Mouse (Mus musculus): ENCODE measurements at regions not wholly inside any gene's neighbourhood (a gene's known extent, or its start where the extent isn't known, plus 50 kb on each side); places are given as distances from the start of the nearest gene placed in this dataset.

DNA sequence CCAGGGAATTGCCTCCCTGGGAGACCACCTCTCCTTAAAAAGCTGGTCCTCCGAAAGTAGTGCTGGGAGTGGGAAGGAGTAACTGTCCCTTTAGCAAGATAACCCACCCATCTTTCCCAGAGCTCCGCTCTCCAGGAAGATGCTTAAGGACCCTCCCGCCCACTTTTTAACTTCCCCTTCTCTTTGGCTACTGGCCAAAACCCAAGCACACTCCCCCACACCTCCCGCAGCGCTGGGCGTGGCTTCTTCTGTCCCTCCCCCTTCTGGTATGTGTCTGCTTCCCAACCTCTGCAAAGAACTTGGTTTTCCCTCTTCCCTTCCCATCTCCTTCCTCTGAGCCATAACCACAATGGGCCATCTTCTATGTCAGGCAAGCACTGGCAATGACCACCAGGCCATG lies 85.4 kb downstream of the Rpap3 start:
- DNase-seq, result no peak

DNA sequence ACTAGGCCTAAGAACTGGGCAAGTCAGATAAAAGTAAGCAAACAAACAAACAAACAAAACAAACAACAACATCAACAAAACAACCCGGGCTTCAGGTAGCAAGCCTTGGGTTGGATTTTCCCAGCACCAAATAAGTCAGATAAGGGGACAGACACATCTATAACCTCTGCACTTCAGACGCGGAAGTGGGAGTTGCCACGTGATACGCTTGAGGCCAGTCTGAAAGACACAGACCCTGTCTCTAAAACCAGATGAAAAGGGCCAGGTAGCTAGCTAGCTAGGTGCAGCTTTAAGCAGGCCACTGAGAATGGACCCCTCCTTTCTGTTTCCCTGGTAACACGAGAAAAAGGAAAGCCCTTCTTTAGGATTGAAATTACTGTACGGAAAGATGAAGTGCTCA lies 85.9 kb downstream of the Rpap3 start:
- no peak for DNase-seq

DNA sequence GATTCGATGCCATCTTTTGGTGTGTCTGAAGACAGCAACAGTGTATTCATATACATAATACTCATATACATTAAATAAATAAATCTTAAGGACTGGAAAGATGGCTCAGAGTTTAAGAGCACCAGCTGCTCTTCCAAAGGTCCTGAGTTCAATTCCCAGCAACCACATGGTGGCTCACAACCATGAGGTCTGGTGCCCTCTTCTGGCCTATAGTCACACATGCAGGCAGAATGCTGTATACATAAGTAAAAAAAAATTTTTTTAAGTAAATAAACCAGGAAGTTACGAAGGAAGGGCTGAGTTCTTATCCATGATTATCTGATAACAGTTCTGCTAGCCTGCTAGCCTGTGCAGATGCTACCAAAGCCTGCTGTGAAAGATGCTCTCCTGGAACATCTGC lies 93.3 kb downstream of the Rpap3 start:
- DNase-seq, result peak; percentile 20

DNA sequence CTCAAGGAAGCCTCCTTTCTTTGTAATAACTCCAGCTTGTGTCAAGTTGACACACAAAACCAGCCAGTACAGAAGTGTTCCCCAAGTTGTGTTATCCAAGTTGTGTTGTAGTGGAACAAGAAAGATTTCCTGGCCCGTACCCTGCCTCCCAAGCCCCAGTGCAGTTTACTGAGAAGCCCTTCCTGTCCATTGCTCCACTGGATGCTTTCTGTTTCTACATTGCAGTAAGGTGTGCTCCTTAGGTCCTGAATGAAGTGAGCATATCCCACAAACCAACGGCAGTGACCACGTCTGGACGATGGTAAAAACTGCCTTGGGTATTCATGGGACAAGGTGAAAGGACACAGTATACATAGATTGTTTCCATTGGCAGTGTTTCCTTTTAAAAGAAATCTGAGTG lies 94.9 kb downstream of the Rpap3 start:
- no peak for DNase-seq

DNA sequence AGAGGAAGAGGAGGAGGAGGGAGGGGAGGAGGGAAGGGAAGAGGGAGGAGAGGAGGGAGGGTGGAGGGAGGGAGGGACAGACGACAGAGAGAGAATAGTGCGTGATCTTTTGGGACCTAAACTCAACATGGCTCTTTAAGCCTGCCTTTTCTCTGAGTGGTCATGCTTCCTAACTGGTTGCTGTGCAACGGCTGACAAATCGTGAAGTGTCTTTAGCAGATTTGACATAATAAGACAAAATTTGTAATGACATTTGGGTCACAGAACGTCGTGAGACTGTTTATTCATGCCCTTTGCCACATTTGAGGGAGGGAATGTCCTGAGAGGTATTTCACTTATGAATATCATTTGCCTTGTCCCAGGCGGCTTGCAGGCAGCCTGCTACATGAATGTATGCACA lies 96.1 kb downstream of the Rpap3 start:
- no peak for DNase-seq

DNA sequence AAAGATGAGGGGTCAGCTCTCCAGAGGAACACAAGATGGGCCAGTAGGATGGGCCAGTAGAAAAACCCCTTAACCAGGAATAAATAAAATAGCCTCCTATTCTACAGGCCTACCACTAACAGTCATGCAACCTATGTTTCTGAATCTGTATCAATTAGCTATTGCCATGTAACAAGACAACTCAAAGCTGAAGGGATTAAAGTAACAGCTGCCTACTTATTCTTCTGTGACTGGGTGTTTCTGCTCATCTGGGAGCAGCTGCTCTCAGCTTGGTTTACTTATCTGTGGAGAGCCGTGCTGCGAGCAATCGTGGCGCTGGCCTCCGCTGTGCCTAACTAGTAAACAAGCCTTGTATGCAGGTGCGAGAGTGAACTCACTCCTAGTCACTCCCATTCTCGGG lies 97.0 kb downstream of the Rpap3 start:
- DNase-seq, result no peak

DNA sequence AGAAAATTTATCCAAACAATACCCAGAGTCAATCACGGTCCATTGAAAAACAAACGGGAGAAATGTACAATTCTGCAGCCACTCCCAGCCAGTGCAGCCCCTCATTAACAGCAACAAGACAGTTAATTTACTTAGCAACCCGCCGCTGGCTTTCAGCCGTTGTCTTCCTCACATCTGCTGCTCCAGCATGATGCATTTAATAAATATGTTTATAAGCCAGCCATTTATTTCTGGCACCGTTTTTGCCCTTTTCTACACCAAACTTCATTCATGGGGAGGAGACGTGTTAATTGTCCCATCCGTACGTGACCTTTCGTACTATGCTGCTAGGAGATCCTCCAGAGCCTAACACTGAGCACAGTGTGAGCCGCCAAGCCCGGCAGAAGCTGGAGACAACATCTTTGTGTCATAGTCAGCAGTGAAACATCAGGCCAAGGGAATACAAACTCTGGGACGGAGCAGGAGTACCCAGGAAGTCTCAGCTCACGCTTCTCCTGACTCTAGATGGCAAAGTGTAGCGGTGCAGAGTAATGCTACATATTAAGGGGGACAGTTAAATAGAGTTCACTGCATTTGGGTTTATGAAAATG lies 97.9 kb downstream of the Rpap3 start:
- DNase-seq, result no peak

DNA sequence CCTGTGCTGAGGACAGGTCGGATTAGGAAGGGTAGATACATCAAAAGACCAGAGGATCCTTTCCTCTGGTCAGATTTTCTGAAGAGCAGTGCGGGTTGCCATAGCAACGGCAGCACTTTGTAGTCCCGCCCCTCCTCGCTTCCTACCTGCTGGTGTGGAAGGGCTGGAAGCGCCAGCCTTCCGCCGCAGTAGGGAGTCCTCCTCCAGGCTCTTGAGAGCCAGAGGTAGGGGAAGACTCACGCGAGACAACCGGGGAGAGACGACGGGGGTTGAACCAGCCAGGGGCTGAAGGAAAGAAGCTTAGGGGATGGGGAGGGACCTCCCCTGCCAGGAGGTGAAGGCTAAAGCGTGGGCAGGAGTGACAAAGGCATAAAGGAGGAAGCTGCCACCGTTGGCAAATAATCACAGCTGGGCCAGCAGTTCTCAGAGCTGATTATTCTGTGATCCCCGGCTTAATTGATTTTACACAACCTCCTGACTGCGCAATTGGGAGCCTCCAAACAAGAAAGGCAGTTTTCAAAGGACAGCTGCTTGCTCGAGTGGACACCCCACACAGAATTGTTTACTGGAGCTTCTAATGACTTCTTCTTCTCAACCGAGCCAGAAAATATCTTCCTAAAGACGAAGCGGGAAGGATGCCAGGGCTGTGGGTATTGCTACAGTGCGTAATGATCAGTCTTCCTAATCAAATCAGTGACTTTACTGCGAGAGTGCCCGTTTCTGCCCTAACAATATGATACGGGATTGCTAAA lies 98.8 kb downstream of the Rpap3 start:
- DNase-seq, result peak; percentile 48

DNA sequence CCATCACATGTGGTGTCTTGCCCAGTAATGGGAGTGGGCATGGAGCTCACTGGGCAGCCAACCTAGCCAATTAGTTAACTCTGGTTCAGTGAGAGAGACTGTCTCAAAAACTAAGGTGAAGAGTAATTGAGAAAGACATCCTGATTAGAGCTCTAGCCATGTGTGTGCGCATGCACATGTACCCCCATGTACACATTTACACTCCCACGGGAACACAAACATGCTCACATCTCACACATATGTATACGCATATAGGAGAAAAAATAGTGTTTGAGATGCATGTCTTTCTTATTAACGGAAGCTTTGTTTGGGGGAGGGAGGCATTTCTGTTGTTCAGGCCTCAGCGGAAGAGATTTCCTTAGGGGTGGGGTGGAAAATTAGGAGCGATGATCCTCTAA lies 99.4 kb downstream of the Rpap3 start:
- no peak for DNase-seq

DNA sequence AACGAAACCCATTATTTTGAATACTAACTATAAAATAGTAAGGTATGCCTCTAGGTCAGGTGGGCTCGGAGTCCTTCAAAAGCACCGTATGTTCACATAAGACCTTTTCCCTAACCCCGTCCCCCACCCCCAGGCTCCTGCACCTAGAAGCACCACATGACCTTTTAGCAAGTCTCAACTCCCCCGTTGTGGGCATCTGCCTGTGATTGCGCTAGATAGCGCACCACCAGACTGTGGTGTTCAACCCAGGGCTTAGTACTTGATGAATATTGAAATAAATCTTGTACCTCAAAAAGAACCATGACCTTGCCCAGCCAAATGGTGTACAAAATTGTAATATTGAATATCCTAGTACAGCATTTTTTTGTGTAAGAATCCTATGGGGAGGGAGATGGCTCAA lies 99.8 kb downstream of the Rpap3 start:
- no peak for DNase-seq

DNA sequence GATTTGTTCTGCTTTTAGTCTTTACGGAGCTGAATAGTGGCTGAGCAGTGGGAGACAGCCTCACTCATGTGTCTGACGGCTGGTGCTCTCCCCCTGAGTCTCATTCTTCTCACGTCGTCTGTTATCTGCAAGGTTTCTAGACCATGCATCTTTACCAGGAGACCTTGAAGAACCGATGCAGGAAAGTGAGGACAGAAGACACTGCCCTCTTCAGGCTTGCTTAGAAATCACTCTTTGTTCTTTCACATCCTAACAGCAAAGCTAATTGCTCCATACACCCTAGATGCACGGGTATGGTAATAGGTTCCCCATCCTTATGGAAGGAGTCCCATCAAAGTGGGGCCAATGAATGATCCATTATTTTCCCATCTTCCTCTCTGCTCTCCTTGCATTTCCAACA lies 102.1 kb downstream of the Rpap3 start:
- DNase-seq, result peak; percentile 21

DNA sequence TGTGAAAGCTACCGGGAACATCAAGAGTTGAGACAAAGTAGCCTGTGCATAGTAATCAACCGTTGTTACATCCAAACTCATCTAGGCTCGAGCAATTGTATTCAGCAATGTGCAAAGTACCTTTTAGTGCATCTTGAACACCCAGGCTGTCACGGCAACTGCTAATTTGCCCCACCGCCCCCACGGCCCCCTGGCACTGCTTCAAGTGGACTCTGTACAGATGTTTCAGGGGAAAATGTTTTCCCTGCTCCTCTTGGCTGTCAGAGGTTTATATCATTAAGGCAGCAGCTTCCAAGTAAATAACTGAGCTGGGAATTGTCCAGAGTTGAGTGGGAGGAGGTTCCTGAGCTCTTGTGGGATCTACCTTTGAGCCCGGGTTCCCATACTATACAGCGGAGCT lies 107.4 kb downstream of the Rpap3 start:
- DNase-seq, result no peak

DNA sequence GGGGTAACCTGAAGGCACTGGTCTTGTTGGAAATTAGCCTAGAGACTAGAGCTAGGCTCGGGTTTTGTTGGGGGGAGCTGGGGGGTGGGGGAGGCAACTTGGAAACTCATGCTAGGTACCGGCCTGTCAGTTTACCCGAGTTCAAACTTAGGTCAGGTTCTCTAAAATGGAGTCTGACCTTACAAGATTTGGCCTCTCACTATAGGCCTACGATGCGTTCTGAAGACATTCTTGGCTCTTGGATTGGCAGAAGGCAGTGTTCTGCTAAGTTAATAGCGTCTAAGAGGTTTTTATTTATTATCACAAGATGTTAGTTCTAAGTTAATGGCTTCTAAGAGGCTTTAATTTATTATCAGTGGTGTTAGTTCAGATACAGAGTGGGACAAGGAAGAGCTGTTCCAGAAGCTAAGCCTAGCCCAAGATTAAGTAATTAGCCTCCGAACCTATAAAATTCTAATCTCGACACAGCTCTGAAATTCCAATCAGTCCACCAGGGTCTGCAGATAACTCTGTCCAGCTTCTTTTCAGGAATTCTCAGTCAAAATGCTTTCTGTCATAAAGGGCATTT lies 109.0 kb downstream of the Rpap3 start:
- no peak for DNase-seq

DNA sequence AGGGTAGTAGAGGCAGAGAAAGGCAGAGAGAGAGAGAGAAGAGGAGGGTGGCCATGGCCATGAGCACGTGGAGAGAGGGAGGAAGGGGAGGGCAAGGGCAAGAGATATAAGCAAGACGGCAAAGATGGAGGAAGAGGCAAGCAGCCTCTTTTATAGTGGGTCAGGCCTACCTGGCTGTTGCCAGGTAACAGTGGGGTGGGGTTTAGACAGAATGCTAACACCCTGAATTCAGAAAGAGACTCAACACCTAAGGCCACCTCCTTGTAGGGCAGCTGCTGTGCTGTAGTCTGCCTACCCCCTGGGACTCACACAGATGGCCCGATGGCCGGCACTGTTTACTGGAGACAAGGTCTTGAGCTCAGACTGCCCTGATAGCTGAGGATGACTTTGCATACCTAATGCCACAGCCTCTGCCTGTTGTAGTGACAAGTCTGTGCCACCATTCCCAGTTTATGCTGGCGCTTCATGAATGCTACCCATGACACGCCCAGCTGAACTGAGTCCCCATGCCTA lies 110.3 kb downstream of the Rpap3 start:
- no peak for DNase-seq

DNA sequence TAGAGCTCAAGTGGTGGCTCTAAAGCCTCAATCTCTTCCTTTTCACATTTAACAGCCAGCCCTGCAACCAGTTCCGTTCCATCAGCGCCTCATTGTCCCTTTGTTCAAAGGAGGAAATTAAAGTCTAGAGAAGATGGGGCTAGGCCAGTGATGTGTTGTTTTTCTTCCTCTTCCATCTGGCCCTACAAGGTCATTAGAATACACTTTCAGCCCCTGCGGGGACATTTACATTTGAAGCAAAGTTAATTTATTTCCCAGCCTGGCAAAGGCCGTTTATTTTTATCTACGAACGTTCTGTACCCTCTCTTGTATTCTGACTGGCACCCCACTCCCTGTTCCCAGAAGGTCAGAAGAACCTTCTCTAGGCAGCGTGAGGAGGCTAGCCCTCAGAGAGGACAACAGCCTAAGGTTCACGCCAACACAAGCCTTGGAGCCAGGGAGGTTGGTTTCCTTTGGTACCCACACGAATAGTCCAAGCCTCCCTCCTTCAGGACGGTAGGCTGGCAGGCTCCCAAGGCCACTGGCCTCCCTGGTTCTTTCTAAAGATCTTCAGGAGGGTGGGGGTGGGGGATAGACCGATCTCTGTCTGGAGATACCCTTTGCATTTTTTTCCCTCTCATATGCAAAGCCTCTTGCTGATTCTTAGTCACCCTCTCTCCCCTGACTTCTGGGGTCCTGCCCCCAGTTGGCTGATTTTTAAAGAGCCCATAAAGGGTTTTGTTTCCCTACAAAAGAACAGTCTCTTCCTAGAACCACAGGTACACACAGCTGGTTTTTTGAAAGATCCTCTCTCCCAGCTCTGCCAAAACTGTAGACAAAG lies 111.6 kb downstream of the Rpap3 start:
- peak; percentile 59 for DNase-seq

DNA sequence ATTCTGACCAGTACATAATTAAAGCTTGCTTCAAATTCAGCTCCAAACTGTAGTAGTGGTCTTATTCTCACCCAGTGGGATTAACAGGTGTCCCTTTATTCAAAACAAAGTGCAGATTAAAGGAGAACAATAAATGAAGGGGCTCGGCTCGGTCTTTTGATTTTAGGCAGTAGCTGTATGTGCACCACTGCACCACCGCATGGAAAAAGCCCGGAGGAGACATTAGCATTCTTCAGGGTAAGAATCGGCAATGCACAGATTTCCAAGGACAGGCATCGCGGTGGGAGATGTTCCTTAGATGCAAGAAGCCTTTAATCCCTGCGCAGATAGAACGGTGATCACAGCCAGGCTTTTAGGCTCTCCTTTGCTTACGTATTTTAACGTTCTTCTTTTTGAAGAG lies 112.8 kb downstream of the Rpap3 start:
- DNase-seq, result no peak

DNA sequence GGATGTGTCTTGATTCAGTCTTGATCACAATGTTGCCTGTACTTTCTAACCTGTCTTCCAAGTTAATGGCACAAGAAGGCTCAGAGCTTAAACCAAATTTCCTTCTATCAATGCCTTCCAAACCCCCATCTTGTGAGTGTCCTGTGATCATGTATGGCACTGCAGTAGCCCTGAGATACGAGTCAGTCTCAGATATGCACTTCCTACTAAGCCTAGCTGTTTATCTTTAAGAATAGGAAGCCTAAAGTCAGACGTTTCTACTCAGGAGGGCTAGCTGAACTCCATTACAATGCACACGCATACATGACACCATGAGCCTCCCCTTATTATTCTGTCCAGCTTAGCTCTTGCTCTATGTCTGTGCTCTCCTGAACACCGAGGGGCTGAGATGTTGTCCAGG lies 114.2 kb downstream of the Rpap3 start:
- DNase-seq, result no peak

DNA sequence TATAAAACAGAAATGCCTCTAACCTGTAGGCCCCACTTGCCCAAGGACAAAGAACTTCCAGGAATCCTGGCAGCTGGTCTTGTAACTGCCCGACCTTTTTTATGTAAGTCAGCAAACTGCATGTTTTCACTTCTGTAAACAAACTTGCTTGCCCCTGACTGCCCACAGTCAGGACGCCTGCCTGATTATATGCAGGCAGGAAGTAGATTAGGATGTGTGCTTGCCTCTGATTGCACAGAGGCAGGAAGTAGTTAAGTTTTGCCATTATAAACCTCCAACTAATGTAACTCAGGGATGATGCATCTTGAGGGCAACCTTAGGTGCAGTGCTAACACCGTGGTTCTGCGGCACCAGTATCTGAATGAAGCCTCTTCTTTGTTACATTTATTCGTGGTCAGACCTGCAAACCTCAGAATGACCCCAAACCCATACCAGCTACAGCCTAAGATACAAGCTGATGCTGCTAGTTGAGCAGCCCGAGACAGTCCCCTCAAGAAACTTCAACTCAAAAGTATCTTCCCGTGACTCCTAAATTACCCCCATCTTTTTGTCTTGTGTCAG lies 114.8 kb downstream of the Rpap3 start:
- peak; percentile 50 for DNase-seq

DNA sequence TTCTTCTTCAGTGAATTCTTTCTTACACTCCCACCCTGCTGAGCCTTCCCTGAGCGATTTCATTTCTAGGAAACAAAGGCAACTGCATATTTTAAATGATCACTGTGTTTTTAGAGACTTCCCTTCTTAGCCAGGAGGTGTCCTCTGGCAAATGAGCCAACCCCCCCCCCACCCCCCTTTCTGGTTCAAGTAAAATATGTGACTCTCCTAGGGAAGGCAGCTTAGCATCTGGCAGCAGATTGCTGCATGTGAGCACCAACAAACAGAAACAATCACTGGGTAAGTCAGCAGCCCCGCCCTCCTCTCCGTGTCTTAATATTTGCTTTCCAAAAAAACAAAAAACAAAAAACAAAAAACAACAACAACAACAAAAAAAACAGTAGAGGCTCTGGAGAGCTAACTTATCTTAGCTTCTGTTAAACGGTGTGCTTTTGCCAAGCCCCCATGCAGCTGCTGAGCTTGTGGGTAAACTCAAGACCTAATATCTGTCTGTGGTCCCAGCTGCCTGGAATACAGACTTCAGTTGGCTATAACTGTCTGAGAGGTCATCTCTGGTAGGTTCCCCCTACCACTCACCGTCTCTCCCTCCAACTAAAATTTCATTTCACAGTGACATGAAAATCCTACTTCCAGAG lies 117.9 kb downstream of the Rpap3 start:
- DNase-seq, result no peak

DNA sequence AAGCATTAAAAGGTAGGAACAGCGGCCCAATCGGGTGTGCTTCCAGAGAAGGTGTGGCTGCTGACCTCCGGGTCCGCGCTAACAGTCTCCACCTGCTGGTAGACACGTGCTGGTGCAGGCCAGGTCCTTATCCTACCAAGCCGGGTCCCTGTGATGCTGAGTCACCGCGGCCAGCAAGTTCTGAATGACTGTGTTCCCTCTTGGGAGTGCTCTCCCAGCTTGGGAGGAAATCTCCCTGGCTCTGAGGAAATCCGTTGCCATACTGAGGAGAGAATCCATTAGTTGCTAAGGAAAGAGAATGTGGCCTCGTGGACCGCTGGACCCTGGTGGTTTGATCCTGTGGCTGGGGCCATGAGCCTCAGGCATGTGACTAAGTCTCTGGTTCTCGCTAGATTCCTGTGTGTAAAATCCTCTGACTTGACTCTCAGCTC lies 123.9 kb downstream of the Rpap3 start:
- peak; percentile 95 for DNase-seq

DNA sequence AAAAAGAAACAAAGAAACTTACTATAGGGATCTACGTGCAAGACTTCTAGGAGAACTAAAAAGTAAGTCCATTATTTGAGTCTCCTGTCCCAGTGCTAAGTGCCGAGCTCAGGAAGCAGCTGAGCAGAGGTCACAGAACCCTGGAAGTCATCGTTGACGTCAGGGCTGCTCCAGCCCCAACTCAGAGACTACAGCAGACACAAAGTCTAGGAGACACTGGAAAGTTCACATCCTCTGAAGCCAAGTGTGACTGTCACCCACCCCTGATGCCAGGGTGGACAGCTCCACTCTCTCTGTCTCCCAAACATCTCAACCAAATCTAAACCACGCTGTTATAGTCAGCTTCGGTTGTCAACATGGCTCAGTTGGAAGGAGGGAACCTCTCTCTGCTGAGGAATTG lies 124.9 kb downstream of the Rpap3 start:
- peak; percentile 34 for DNase-seq

DNA sequence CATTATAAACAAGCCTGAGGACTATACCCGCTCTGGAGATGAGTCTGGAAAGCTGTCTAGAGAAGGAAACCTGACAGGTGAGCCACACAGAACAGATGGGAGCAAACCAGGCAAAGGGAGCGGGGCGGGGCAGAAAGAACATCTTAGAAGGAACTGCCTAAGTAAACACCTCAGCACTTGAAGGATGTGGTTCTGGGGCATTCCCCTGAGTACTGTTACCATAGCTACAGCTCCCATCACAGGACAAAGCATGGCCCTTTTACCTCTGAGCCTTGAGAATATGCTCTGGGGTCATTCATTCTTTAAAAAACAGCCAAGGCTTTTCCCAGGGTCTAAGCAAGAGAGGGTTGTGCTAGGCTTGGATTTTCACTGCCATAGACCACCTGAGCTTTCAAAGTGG lies 127.6 kb downstream of the Rpap3 start:
- DNase-seq, result peak; percentile 38

DNA sequence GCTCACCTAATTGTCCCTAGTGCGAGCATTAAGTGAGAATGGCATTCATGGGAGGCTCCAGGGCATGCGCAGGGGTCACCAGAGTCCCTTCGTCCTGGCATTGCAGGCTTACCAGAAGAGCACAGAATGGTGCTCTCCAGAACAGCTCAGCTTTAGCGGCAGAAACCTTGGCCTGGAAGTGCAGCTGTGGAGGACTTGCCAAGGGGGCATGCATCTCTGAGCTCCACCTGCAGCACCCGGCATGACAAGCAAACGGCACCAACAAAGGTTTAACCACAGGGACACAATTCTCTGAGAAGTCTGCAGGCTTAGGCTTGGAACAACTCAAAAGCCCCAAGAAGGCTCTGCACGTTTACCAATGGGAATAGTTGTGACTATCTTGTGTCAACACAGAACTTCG lies 128.4 kb downstream of the Rpap3 start:
- DNase-seq, result no peak
